Mouse (Mus musculus): ENCODE results near the gene Met. TPM values are rescaled to one million over a fixed set of nuclear protein-coding genes. Genes with fewer than 3 reads are reported as not detected.

The Met gene
- total and polyA plus RNA-seq, 3 experiments = 0.49 TPM; not detected in 2

DNA sequence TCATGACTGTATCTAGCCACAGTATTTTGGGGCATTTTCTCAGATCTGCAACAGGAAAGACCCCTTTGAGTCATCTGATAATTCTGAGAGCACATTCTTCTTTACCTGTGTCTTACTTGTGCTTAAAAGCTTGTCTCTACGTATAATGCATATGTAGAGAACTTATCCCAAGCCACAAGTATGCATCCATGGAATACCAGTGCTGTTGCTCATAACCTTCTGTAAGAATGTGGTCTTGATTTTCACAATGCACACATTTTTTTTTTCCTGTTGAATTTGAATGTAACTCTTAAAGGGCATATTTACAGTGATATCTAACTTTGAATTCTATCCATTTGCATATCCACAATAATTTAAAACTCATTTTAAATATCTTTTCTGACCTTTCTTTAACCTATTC is 31.8 kb downstream of the Met start:
- Histone ChIP-seq H3K27me3 (ENCODE audit: insufficient read depth, low read length) (no peaks in the 10 kb centered on the region), H3K36me3 (replicated peaks) (no peaks in the 10 kb centered on the region), H3K4me3 (ENCODE audit: low read depth, low read length) (no peak overlapping the region), H3K9me3 (replicated peaks) (no peaks in the 10 kb centered on the region), H3K4me1 (ENCODE audit: insufficient read depth, low read depth, low read length) (no peaks in the 10 kb centered on the region)
- ATAC-seq (ENCODE audit: extremely low read depth, insufficient number of reproducible peaks, low FRiP score, poor library complexity, severe bottlenecking) (no peak), DNase-seq (ENCODE audit: low spot score) (no peak)
- no peak for TF ChIP-seq GATA2 (IDR thresholded peaks at IDR 0.05; ENCODE audit: borderline replicate concordance, low read depth, low read length)
- TF ChIP-seq POLR2AphosphoS5 (IDR thresholded peaks at IDR 0.05; ENCODE audit: insufficient replicate concordance, low read depth, low read length) = no peak
- TF ChIP-seq CTCF (IDR thresholded peaks at IDR 0.05; ENCODE audit: low read depth, low read length) = no peak
- TF ChIP-seq TAL1 (conservative IDR thresholded peaks at IDR 0.05; ENCODE audit: low read depth, low read length) = no peak
- TF ChIP-seq GATA1 (IDR thresholded peaks at IDR 0.05; ENCODE audit: borderline replicate concordance, low read length) = no peak

DNA sequence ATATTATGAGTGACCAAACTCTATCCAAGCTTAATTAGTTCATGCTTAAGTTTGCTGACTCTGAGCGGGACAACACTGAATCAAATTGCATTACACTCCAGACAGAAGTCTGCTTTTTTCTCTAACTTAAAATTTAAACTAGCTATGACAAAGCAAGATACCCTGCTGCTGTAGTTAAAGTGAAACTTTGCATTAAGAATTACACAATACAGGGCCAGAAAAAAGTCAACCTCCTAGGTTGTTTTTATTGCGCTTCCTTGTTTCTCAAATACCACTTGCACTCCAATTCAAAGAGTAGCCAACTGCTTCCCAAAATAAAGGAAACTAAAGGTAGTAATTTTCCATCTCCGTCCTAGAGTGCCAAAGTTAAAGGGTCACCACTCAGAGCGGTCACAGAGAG is 33.8 kb downstream of the Met start:
- Histone ChIP-seq H3K4me3 (ENCODE audit: low read depth, low read length) (no peak overlapping the region), H3K36me3 (replicated peaks) (no peaks in the 10 kb centered on the region), H3K9me3 (replicated peaks) (no peaks in the 10 kb centered on the region), H3K27me3 (ENCODE audit: insufficient read depth, low read length) (0 out of 2 replicates have a peak, but pooled peaks cover 2% of the 10 kb centered on the region), H3K4me1 (ENCODE audit: insufficient read depth, low read depth, low read length) (no peaks in the 10 kb centered on the region)
- ATAC-seq (ENCODE audit: extremely low read depth, insufficient number of reproducible peaks, low FRiP score, poor library complexity, severe bottlenecking) (no peak), DNase-seq (ENCODE audit: low spot score) (no peak)
- TF ChIP-seq TAL1 (conservative IDR thresholded peaks at IDR 0.05; ENCODE audit: low read depth, low read length) = no peak

DNA sequence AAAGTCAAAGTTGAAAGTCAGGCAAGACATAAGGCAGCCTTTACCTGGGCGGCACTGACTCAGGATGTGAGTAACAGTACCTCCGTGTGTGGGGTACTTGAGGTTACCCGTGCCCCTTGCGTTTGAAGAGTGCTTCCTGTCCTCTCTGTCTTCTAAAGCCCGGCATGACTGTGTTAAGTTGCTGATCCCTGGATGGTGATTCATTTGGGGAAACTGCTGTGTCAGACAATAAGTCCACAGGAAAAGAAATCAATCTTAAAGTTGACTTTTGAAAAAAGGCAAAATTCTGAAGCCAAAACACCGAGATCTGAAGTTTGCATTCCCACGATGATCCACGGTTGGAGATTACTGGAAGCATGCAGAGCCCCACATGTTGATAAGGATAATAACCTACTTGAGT is 35.2 kb downstream of the Met start:
- no peaks in the 10 kb centered on the region for H3K4me1 ChIP-seq (ENCODE audit: insufficient read depth, low read depth, low read length)
- H3K36me3 ChIP-seq (replicated peaks) = no peaks in the 10 kb centered on the region
- TF ChIP-seq TAL1 (conservative IDR thresholded peaks at IDR 0.05; ENCODE audit: low read depth, low read length) (no peak), POLR2AphosphoS5 (IDR thresholded peaks at IDR 0.05; ENCODE audit: insufficient replicate concordance, low read depth, low read length) (no peak), GATA2 (IDR thresholded peaks at IDR 0.05; ENCODE audit: borderline replicate concordance, low read depth, low read length) (no peak), CTCF (IDR thresholded peaks at IDR 0.05; ENCODE audit: low read depth, low read length) (no peak), GATA1 (IDR thresholded peaks at IDR 0.05; ENCODE audit: borderline replicate concordance, low read length) (no peak)
- no peak for ATAC-seq (ENCODE audit: extremely low read depth, insufficient number of reproducible peaks, low FRiP score, poor library complexity, severe bottlenecking)
- H3K27me3 ChIP-seq (ENCODE audit: insufficient read depth, low read length) = 0 out of 2 replicates have a peak, but pooled peaks cover 2% of the 10 kb centered on the region
- no peak overlapping the region for H3K4me3 ChIP-seq (ENCODE audit: low read depth, low read length)
- no peak for DNase-seq (ENCODE audit: low spot score)
- H3K9me3 ChIP-seq (replicated peaks) = no peaks in the 10 kb centered on the region

DNA sequence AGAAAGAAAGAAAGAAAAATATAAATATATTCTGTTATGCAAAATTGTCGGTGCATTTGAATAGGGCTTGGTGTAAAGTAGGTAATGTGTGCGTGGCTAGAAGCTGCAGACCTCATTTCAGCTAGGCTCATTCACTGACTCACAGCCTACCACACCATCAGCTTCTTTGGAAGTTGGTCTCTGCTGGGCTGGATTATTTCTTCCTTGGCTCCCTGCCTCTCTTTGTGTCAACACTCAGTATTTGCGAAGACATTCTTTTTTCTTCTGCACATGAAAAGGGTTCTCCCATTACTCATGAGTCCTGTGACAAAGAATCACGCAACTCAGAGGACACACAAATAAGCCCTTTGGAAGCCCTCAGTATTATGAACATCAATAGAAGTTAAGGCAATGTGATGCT is 37.8 kb downstream of the Met start:
- TF ChIP-seq GATA1 (IDR thresholded peaks at IDR 0.05; ENCODE audit: borderline replicate concordance, low read length) (no peak), TAL1 (conservative IDR thresholded peaks at IDR 0.05; ENCODE audit: low read depth, low read length) (no peak), POLR2AphosphoS5 (IDR thresholded peaks at IDR 0.05; ENCODE audit: insufficient replicate concordance, low read depth, low read length) (no peak), GATA2 (IDR thresholded peaks at IDR 0.05; ENCODE audit: borderline replicate concordance, low read depth, low read length) (no peak), CTCF (IDR thresholded peaks at IDR 0.05; ENCODE audit: low read depth, low read length) (no peak)
- no peak for ATAC-seq (ENCODE audit: extremely low read depth, insufficient number of reproducible peaks, low FRiP score, poor library complexity, severe bottlenecking)
- H3K4me3 ChIP-seq (ENCODE audit: low read depth, low read length) = no peak overlapping the region
- no peak for DNase-seq (ENCODE audit: low spot score)
- no peaks in the 10 kb centered on the region for H3K4me1 ChIP-seq (ENCODE audit: insufficient read depth, low read depth, low read length)
- no peaks in the 10 kb centered on the region for H3K36me3 ChIP-seq (replicated peaks)
- no peaks in the 10 kb centered on the region for H3K9me3 ChIP-seq (replicated peaks)
- 0 out of 2 replicates have a peak, but pooled peaks cover 2% of the 10 kb centered on the region for H3K27me3 ChIP-seq (ENCODE audit: insufficient read depth, low read length)

DNA sequence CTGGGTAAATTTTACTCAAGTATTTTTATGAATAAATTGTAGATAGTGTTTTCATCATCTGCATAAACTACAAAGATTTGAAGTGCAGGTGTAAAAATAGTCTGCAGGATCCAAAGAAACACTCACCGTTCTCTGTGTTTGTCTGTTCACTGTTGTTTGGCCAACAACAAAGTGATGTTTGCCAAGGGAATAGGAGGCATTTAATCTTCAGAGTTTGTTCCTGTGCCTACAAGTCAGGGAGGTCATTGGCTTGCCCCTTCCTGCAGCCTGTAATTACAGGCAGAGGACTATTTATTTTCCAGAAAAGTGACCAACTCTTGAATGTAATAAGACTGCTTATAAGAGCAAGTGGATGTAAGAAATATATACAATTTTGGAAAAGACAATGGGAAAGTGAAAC is 38.7 kb downstream of the Met start:
- H3K4me1 ChIP-seq (ENCODE audit: insufficient read depth, low read depth, low read length) = no peaks in the 10 kb centered on the region

DNA sequence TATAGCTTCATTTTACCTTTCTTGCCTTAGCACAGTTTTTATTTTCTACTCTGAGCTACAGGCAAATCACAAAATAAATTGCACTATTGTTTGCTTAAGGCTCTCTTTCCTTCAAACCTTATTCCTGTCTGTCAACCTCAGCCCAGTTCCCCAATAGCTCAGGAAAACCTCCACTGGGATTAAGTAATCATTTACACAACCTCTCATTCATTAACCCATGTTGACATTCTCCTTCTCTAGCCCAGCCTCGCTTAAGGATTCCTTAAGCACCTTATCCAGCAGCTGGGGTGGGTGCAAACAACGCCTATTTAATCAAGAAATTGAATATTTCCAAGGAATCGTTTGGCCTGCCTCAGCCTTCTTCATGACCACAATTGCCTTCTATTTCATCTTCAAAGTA is 40.1 kb downstream of the Met start:
- 0 out of 2 replicates have a peak, but pooled peaks cover 2% of the 10 kb centered on the region for H3K27me3 ChIP-seq (ENCODE audit: insufficient read depth, low read length)
- DNase-seq (ENCODE audit: low spot score) = no peak
- H3K36me3 ChIP-seq (replicated peaks) = no peaks in the 10 kb centered on the region
- H3K9me3 ChIP-seq (replicated peaks) = no peaks in the 10 kb centered on the region
- no peaks in the 10 kb centered on the region for H3K4me1 ChIP-seq (ENCODE audit: insufficient read depth, low read depth, low read length)
- no peak for ATAC-seq (ENCODE audit: extremely low read depth, insufficient number of reproducible peaks, low FRiP score, poor library complexity, severe bottlenecking)
- TF ChIP-seq CTCF (IDR thresholded peaks at IDR 0.05; ENCODE audit: low read depth, low read length) (no peak), GATA1 (IDR thresholded peaks at IDR 0.05; ENCODE audit: borderline replicate concordance, low read length) (no peak), GATA2 (IDR thresholded peaks at IDR 0.05; ENCODE audit: borderline replicate concordance, low read depth, low read length) (no peak), TAL1 (conservative IDR thresholded peaks at IDR 0.05; ENCODE audit: low read depth, low read length) (no peak), POLR2AphosphoS5 (IDR thresholded peaks at IDR 0.05; ENCODE audit: insufficient replicate concordance, low read depth, low read length) (no peak)
- H3K4me3 ChIP-seq (ENCODE audit: low read depth, low read length) = no peak overlapping the region

More for the DNA sequence above, 38.7 kb downstream of the Met start:
- no peak for DNase-seq (ENCODE audit: low spot score)
- 0 out of 2 replicates have a peak, but pooled peaks cover 2% of the 10 kb centered on the region for H3K27me3 ChIP-seq (ENCODE audit: insufficient read depth, low read length)
- TF ChIP-seq POLR2AphosphoS5 (IDR thresholded peaks at IDR 0.05; ENCODE audit: insufficient replicate concordance, low read depth, low read length) = no peak
- TF ChIP-seq GATA2 (IDR thresholded peaks at IDR 0.05; ENCODE audit: borderline replicate concordance, low read depth, low read length) = no peak
- no peak for TF ChIP-seq GATA1 (IDR thresholded peaks at IDR 0.05; ENCODE audit: borderline replicate concordance, low read length)
- TF ChIP-seq TAL1 (conservative IDR thresholded peaks at IDR 0.05; ENCODE audit: low read depth, low read length) = no peak
- no peak for TF ChIP-seq CTCF (IDR thresholded peaks at IDR 0.05; ENCODE audit: low read depth, low read length)
- no peaks in the 10 kb centered on the region for H3K36me3 ChIP-seq (replicated peaks)
- ATAC-seq (ENCODE audit: extremely low read depth, insufficient number of reproducible peaks, low FRiP score, poor library complexity, severe bottlenecking) = no peak
- no peak overlapping the region for H3K4me3 ChIP-seq (ENCODE audit: low read depth, low read length)
- no peaks in the 10 kb centered on the region for H3K9me3 ChIP-seq (replicated peaks)

DNA sequence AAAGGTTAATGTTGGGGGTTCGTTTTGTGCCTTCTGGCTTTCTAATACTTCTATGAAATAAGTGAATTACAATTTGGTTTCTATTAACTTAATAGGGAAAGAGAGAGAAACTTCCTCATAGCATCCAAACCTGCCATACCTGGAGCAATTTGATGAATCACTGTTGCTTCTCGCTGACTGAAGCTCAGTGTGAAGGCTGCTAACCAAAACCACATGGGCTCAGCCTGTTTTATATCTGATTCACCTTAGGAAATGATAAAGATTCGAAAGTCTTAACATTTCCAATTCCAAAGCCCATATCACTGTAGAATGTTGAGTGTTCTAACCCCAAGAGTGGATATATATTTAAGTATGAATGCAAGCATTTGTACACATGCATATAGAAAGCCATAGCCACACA is 41.9 kb downstream of the Met start:
- H3K4me3 ChIP-seq (ENCODE audit: low read depth, low read length) = no peak overlapping the region
- DNase-seq (ENCODE audit: low spot score) (no peak), ATAC-seq (ENCODE audit: extremely low read depth, insufficient number of reproducible peaks, low FRiP score, poor library complexity, severe bottlenecking) (no peak)
- no peak for TF ChIP-seq POLR2AphosphoS5 (IDR thresholded peaks at IDR 0.05; ENCODE audit: insufficient replicate concordance, low read depth, low read length)
- TF ChIP-seq GATA1 (IDR thresholded peaks at IDR 0.05; ENCODE audit: borderline replicate concordance, low read length) = no peak
- TF ChIP-seq GATA2 (IDR thresholded peaks at IDR 0.05; ENCODE audit: borderline replicate concordance, low read depth, low read length) = no peak
- no peak for TF ChIP-seq TAL1 (conservative IDR thresholded peaks at IDR 0.05; ENCODE audit: low read depth, low read length)
- TF ChIP-seq CTCF (IDR thresholded peaks at IDR 0.05; ENCODE audit: low read depth, low read length) = no peak
- 0 out of 2 replicates have a peak, but pooled peaks cover 2% of the 10 kb centered on the region for H3K27me3 ChIP-seq (ENCODE audit: insufficient read depth, low read length)
- H3K36me3 ChIP-seq (replicated peaks) = no peaks in the 10 kb centered on the region
- H3K9me3 ChIP-seq (replicated peaks) = no peaks in the 10 kb centered on the region
- H3K4me1 ChIP-seq (ENCODE audit: insufficient read depth, low read depth, low read length) = no peaks in the 10 kb centered on the region
